Mouse (Mus musculus) forebrain, embryonic 13.5 days (tissue): Measurements from ENCODE around the gene Ctrc. TPM values are rescaled to one million over a fixed set of nuclear protein-coding genes. Genes with fewer than 3 reads are reported as not detected.

ENCODE experiments used
- ATAC-seq: fragments of 200-750 bp; cut with Nextera tagmentation; 2 replicates; pipeline ENCODE4 v1.8.0; 2017
- H3K27ac ChIP-seq: fragments of 300-500 bp; sonication (generic); 2 replicates; pipeline ENCODE4 v1.5.1; 2015; ENCODE audit warnings: inconsistent platforms, mild to moderate bottlenecking, moderate library complexity
- H3K27me3 ChIP-seq: fragments of 300-500 bp; sonication (generic); 2 replicates; pipeline ENCODE4 v1.6.1; 2015; ENCODE audit warnings: mild to moderate bottlenecking, inconsistent platforms
- H3K36me3 ChIP-seq: fragments of 300-500 bp; sonication (generic); 2 replicates; pipeline ENCODE4 v1.6.1; 2015; ENCODE audit warnings: mild to moderate bottlenecking, inconsistent platforms; ENCODE audit not compliant: poor library complexity, severe bottlenecking
- H3K4me1 ChIP-seq: fragments of 300-500 bp; sonication (generic); 2 replicates; pipeline ENCODE4 v1.6.1; 2015; ENCODE audit warnings: inconsistent platforms
- H3K4me2 ChIP-seq: fragments of 300-500 bp; sonication (generic); 2 replicates; pipeline ENCODE4 v1.6.1; 2015; ENCODE audit warnings: inconsistent platforms, mild to moderate bottlenecking, moderate library complexity
- H3K4me3 ChIP-seq: fragments of 300-500 bp; sonication (generic); 2 replicates; pipeline ENCODE4 v1.5.1; 2015; ENCODE audit warnings: mild to moderate bottlenecking, inconsistent platforms
- H3K9ac ChIP-seq: fragments of 300-500 bp; sonication (generic); 2 replicates; pipeline ENCODE4 v1.6.1; 2015; ENCODE audit warnings: mild to moderate bottlenecking, inconsistent platforms
- H3K9me3 ChIP-seq: fragments of 300-500 bp; sonication (generic); replicated peaks from 2 replicates; pipeline ENCODE4 v1.6.1; 2016; ENCODE audit warnings: inconsistent platforms
- WGBS: fragments of 180-500 bp; shearing (Covaris S2); methylation state at CpG from one replicate; pipeline ENCODE4 v1.1.7; 2015; 5-methylcytosine and 5-hydroxymethylcytosine counted together
- polyA plus RNA-seq: library from polyadenylated mRNA; unstranded; fragments of >200 nt; fragmentation: Nextera tagmentation; extraction: Ambion mirVana; gene quantifications from 2 replicates; pipeline ENCODE4 v1.2.1, GENCODE M21; 2015

Gene Ctrc
- polyA plus RNA-seq, 1 experiment from 2014 or later: not detected

- no peak overlapping the region for H3K9ac ChIP-seq
- no peaks in the 10 kb centered on the region for H3K4me1 ChIP-seq
- 85% methylated on average over 7 of the region's 7 CpGs for WGBS
- no peaks in the 10 kb centered on the region for H3K27me3 ChIP-seq
- H3K27ac ChIP-seq: no peak overlapping the region
- H3K36me3 ChIP-seq: no peaks in the 10 kb centered on the region
- no peak overlapping the region for H3K4me2 ChIP-seq
- no peaks in the 10 kb centered on the region for H3K9me3 ChIP-seq
- no peak overlapping the region for H3K4me3 ChIP-seq
- no peak for ATAC-seq
Measured at GRCm38 (mm10) chr4:141831361-141831760, 14.8 kb downstream of the Ctrc start.

GRCm38 (mm10) chr4:141830381-141830780 is 15.8 kb downstream of the Ctrc start:
- Histone ChIP-seq H3K4me3 (no peak overlapping the region), H3K9me3 (no peaks in the 10 kb centered on the region), H3K36me3 (no peaks in the 10 kb centered on the region), H3K27ac (no peak overlapping the region), H3K27me3 (no peaks in the 10 kb centered on the region), H3K4me2 (no peak overlapping the region), H3K9ac (no peak overlapping the region), H3K4me1 (no peaks in the 10 kb centered on the region)
- WGBS: 57% methylated on average over 11 of the region's 11 CpGs
- no peak for ATAC-seq

- 72% methylated on average over 4 of the region's 4 CpGs for WGBS
- no peak for ATAC-seq
- no peaks in the 10 kb centered on the region for H3K4me1 ChIP-seq
Measured at GRCm38 (mm10) chr4:141828177-141828576, 18.0 kb downstream of the Ctrc start.

GRCm38 (mm10) chr4:141827401-141827800 is 18.8 kb downstream of the Ctrc start:
- H3K4me3 ChIP-seq: no peak overlapping the region
- ATAC-seq: no peak
- 95% methylated on average over 2 of the region's 2 CpGs for WGBS
- no peaks in the 10 kb centered on the region for H3K36me3 ChIP-seq
- H3K4me2 ChIP-seq: no peak overlapping the region
- H3K27ac ChIP-seq: no peak overlapping the region
- H3K9me3 ChIP-seq: no peaks in the 10 kb centered on the region
- H3K9ac ChIP-seq: no peak overlapping the region
- no peaks in the 10 kb centered on the region for H3K27me3 ChIP-seq
- no peaks in the 10 kb centered on the region for H3K4me1 ChIP-seq

More at GRCm38 (mm10) chr4:141828177-141828576, 18.0 kb downstream of the Ctrc start:
- H3K9ac ChIP-seq: no peak overlapping the region
- H3K4me3 ChIP-seq: no peak overlapping the region
- H3K9me3 ChIP-seq: no peaks in the 10 kb centered on the region
- H3K27me3 ChIP-seq: no peaks in the 10 kb centered on the region
- no peak overlapping the region for H3K27ac ChIP-seq
- no peak overlapping the region for H3K4me2 ChIP-seq
- H3K36me3 ChIP-seq: no peaks in the 10 kb centered on the region

- H3K36me3 ChIP-seq: no peaks in the 10 kb centered on the region
- H3K4me1 ChIP-seq: no peaks in the 10 kb centered on the region
- no peak for ATAC-seq
- WGBS: 67% methylated on average over 5 of the region's 5 CpGs
- H3K4me2 ChIP-seq: no peak within 1 kb of the TSS
- no peak within 1 kb of the TSS for H3K27ac ChIP-seq
- no peaks in the 10 kb centered on the region for H3K9me3 ChIP-seq
- H3K4me3 ChIP-seq: no peak within 1 kb of the TSS
- H3K27me3 ChIP-seq: no peaks in the 10 kb centered on the region
- no peak within 1 kb of the TSS for H3K9ac ChIP-seq
Measured at GRCm38 (mm10) chr4:141826060-141826459, 20.1 kb downstream of the Ctrc start, which contains the start of gene Cela2a. Gene Cela2a, minus strand, starts transcription at chr4:141826160.

- 65% methylated on average over 3 of the region's 3 CpGs for WGBS
- H3K9ac ChIP-seq: no peak overlapping the region
- ATAC-seq: no peak
- no peak overlapping the region for H3K4me2 ChIP-seq
- no peaks in the 10 kb centered on the region for H3K9me3 ChIP-seq
- H3K4me3 ChIP-seq: no peak overlapping the region
- H3K4me1 ChIP-seq: no peaks in the 10 kb centered on the region
- no peaks in the 10 kb centered on the region for H3K36me3 ChIP-seq
- no peak overlapping the region for H3K27ac ChIP-seq
- H3K27me3 ChIP-seq: no peaks in the 10 kb centered on the region
Measured at GRCm38 (mm10) chr4:141822979-141823378, 23.2 kb downstream of the Ctrc start.

- Histone ChIP-seq H3K27ac (no peak overlapping the region), H3K9ac (no peak overlapping the region), H3K27me3 (no peaks in the 10 kb centered on the region), H3K4me3 (no peak overlapping the region), H3K36me3 (no peaks in the 10 kb centered on the region), H3K4me2 (no peak overlapping the region), H3K9me3 (no peaks in the 10 kb centered on the region), H3K4me1 (no peaks in the 10 kb centered on the region)
- ATAC-seq: no peak
- 78% methylated on average over 10 of the region's 10 CpGs for WGBS
Measured at GRCm38 (mm10) chr4:141822089-141822488, 24.1 kb downstream of the Ctrc start.

- no peak overlapping the region for H3K9ac ChIP-seq
- no peaks in the 10 kb centered on the region for H3K4me1 ChIP-seq
- H3K27me3 ChIP-seq: no peaks in the 10 kb centered on the region
- peaks cover 1% of the 10 kb centered on the region; the same call in 1 of the 2 replicates for H3K36me3 ChIP-seq
- H3K27ac ChIP-seq: no peak overlapping the region
- 83% methylated on average over 3 of the region's 3 CpGs for WGBS
- no peak for ATAC-seq
- no peaks in the 10 kb centered on the region for H3K9me3 ChIP-seq
- no peak overlapping the region for H3K4me3 ChIP-seq
- no peak overlapping the region for H3K4me2 ChIP-seq
Measured at GRCm38 (mm10) chr4:141821178-141821577, 25.0 kb downstream of the Ctrc start.

- peaks cover 17% of the 10 kb centered on the region; the same call in 1 of the 2 replicates for H3K36me3 ChIP-seq
- WGBS: 95% methylated on average over 7 of the region's 7 CpGs
- no peaks in the 10 kb centered on the region for H3K9me3 ChIP-seq
- no peak overlapping the region for H3K9ac ChIP-seq
- H3K4me3 ChIP-seq: no peak overlapping the region
- no peak overlapping the region for H3K27ac ChIP-seq
- H3K4me2 ChIP-seq: no peak overlapping the region
- no peaks in the 10 kb centered on the region for H3K27me3 ChIP-seq
- no peak for ATAC-seq
- no peaks in the 10 kb centered on the region for H3K4me1 ChIP-seq
Measured at GRCm38 (mm10) chr4:141819316-141819715, 26.8 kb downstream of the Ctrc start.

- Histone ChIP-seq H3K36me3 (peaks cover 20% of the 10 kb centered on the region; the same call in 1 of the 2 replicates), H3K4me1 (no peaks in the 10 kb centered on the region), H3K9me3 (no peaks in the 10 kb centered on the region), H3K4me2 (no peak overlapping the region), H3K27me3 (no peaks in the 10 kb centered on the region), H3K27ac (no peak overlapping the region), H3K4me3 (no peak overlapping the region), H3K9ac (no peak overlapping the region)
- ATAC-seq: no peak
- WGBS: 88% methylated on average over 13 of the region's 13 CpGs
Measured at GRCm38 (mm10) chr4:141818861-141819260, 27.3 kb downstream of the Ctrc start.

- Histone ChIP-seq H3K36me3 (peaks cover 32% of the 10 kb centered on the region), H3K27ac (no peak overlapping the region), H3K9me3 (no peaks in the 10 kb centered on the region), H3K4me1 (no peaks in the 10 kb centered on the region), H3K4me3 (no peak overlapping the region), H3K4me2 (no peak overlapping the region), H3K9ac (no peak overlapping the region), H3K27me3 (no peaks in the 10 kb centered on the region)
- WGBS: 46% methylated on average over 10 of the region's 10 CpGs
- ATAC-seq: no peak
Measured at GRCm38 (mm10) chr4:141817706-141818105, 28.5 kb downstream of the Ctrc start.

GRCm38 (mm10) chr4:141816776-141817655 is 29.1 kb downstream of the Ctrc start:
- H3K27ac ChIP-seq: no peak overlapping the region
- WGBS: 65% methylated on average over 14 of the region's 14 CpGs
- no peaks in the 10 kb centered on the region for H3K4me1 ChIP-seq
- H3K4me3 ChIP-seq: no peak overlapping the region
- no peaks in the 10 kb centered on the region for H3K27me3 ChIP-seq
- H3K9me3 ChIP-seq: no peaks in the 10 kb centered on the region
- no peak for ATAC-seq
- H3K36me3 ChIP-seq: peaks cover 38% of the 10 kb centered on the region
- no peak overlapping the region for H3K9ac ChIP-seq
- no peak overlapping the region for H3K4me2 ChIP-seq
